Mouse (Mus musculus) left cerebral cortex, postnatal 14 days (tissue): ENCODE measurements at regions not wholly inside any gene's neighbourhood (a gene's known extent, or its start where the extent isn't known, plus 50 kb on each side); places are given as distances from the start of the nearest gene placed in this dataset.
A peak's percentile ranks its signal among the peaks of the same experiment; 100 is the strongest.

Source experiments
- DNase-seq, 2 experiments: peaks; one replicate each; pipeline ENCODE4 v3.0.0; 2021 to 2022; ENCODE audit warnings: low spot score in 2 of 2, mixed read lengths in 1 of 2
- intact Hi-C: fragments of 180-260 bp; cut with DNase I; formaldehyde crosslinking; loops from one replicate; pipeline ENCODE4 v1.15.1; 2025

- DNase-seq = no peak
- intact Hi-C loops = no loop called here
These were observed 255.3 kb downstream of the Med13l start for GRCm38 (mm10) chr5:118815783-118816182.

DNA sequence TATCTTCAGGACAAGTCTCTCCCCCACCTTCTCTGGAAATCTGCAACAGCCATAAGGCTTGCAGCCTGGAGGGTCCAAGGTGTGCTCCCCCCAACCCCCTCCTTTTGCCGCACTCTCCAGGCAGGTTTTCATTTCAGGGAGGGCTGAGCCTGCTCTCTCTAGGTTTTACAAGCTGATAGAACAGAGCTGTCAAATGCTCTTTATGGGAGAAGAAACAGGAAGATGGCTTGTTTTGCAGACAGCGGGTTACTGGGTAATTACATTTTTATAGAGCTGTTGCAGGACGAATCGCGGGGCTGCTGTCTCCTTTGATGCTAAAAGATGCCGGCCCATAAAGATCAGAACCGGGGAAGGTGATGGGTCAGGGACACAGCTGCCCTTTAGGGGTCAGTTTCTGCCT lies 257.8 kb downstream of the Med13l start:
- DNase-seq = no peak
- intact Hi-C loops = no loop called here

- intact Hi-C loops = no loop called here
- no peak for DNase-seq
These were observed 264.3 kb downstream of the Med13l start for GRCm38 (mm10) chr5:118824791-118825190.

GRCm38 (mm10) chr5:118829031-118829698 lies 268.7 kb downstream of the Med13l start:
- DNase-seq = no peak
- intact Hi-C loops = no loop called here

DNA sequence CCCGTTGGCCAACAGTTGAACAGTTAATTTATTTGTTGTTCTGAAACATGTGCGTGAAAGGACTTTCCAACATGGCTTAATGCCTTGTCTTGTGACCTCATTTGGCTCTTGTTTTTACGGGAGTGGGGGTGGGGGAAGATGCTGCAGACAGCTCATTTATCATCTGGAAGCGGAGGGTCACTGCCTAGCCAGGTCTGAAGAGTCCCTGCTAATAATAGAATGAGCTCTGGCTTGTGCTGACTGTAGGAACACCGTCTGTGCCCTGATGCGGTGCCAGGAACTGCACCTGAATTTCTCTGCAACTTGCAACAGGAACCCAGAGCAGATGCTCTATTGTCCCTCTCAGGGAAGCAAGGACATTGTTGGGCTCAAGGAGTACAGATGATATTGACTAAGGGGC lies 272.2 kb downstream of the Med13l start:
- no peak for DNase-seq

GRCm38 (mm10) chr5:118834129-118834528 lies 273.6 kb downstream of the Med13l start:
- no peak for DNase-seq
- intact Hi-C loops = no loop called here

More for the DNA sequence above, 272.2 kb downstream of the Med13l start:
- intact Hi-C loops = no loop called here

DNA sequence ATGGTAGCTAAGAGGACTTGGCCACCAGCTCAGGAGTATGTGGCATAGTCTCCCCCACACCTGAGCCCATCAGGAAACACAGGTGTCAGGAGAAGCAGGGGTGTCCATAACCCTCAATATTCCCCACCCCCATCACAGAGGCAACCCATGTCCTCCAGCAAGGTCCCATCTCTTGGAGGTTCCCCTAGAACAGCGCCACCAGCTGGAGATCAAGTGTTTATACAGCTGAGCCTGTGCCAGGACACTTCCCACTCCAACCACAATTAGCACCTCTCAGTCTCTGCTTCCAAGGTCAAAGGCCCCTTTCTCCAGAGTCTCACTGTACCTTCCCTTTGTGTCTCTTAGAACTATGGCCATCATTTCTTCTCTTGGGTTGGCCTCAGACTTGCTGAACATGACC lies 276.5 kb downstream of the Med13l start:
- intact Hi-C loops = no loop called here
- no peak for DNase-seq

GRCm38 (mm10) chr5:118838421-118838820 lies 277.9 kb downstream of the Med13l start:
- no peak for DNase-seq

GRCm38 (mm10) chr5:118839916-118840315 lies 279.4 kb downstream of the Med13l start:
- intact Hi-C loops = no loop called here
- no peak for DNase-seq

More at GRCm38 (mm10) chr5:118838421-118838820, 277.9 kb downstream of the Med13l start:
- intact Hi-C loops = no loop called here

GRCm38 (mm10) chr5:118841210-118842016 lies 280.9 kb downstream of the Med13l start:
- intact Hi-C loops = no loop called here
- DNase-seq = no peak

DNA sequence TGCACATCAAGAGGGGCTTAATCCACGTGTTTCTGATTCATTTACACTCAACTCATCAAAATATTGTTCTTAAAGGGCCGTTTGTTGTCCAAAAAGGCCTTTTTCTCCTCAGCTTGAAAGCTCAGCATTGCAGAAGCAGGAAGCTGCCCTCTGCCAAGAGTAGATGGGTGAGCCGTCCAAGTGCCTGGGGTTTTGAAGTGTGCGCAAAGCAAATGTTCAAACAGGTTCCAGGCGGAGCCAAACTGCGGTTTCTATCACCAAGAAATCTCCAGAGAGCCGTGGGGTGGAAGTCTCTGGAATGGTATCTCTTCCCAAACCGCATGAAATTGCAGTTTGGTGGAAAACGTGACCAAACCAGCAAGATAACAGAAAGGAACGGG lies 281.5 kb downstream of the Med13l start:
- intact Hi-C loops = no loop called here
- DNase-seq = no peak

GRCm38 (mm10) chr5:118857001-118857400 lies 296.5 kb downstream of the Med13l start:
- intact Hi-C loops = no loop called here
- DNase-seq = no peak

- DNase-seq = no peak
- intact Hi-C loops = no loop called here
These were observed 300.8 kb downstream of the Med13l start for GRCm38 (mm10) chr5:118861143-118861847.

GRCm38 (mm10) chr5:118867511-118867910 lies 307.0 kb downstream of the Med13l start:
- no peak for DNase-seq
- intact Hi-C loops = no loop called here

- intact Hi-C loops = no loop called here
- peak in 1 of 2 experiments; percentile 39 for DNase-seq
These were observed 308.9 kb downstream of the Med13l start for GRCm38 (mm10) chr5:118869330-118869729.

DNA sequence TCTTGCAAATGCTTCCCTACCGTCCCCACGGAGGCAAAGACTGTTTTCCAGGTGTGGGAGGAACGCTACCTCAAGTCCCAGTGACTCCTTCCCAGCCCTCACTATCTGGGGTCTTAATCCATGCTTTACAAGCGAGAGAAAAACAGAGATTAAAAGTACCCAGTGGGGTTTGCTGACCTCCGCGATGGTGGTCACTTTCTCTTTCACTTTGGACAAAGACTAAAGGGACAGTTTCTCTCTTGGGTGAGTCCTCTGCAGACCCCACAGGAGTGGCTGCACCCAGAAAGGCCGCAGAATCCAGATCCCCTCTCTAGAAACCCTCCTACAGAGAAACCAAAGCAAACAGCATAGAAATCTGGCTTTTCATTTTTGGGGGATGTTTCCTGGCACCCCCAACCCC lies 313.4 kb downstream of the Med13l start:
- no peak for DNase-seq
- intact Hi-C loops = loop anchor here (10.0 kb wide), 1 partner anchor 931 kb away; no protein-coding TSS in a partner anchor

DNA sequence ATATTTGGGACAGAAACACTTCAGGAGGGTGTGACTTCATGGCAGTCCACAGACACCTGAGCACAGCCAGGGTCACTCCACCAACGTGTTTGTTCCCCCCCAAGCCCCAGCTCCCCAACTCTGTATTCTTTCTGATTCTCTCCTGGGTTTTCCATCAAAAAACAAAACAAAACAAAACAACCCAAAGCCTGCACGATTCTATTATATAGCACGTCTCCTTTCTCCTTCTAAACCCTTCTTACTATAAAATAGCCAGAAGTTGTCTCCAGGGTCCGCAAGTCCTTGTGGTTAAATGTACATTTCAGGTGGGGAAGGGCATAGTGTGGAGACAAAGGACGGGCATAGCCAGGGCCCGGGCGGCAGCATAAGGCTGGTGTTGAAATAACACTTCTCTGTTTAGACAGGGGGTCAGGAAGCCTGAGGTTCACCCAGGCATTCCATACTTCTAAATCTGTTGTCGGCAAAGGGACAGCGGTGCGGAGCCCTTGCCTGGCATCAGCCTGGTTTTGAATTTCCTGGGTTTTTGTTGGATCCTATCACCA lies 314.7 kb downstream of the Med13l start:
- DNase-seq = no peak
- intact Hi-C loops = loop anchor here (5.0 to 10.0 kb wide), 3 partner anchors 93 to 930 kb away; partner anchors contain the start of gene Tbx3

DNA sequence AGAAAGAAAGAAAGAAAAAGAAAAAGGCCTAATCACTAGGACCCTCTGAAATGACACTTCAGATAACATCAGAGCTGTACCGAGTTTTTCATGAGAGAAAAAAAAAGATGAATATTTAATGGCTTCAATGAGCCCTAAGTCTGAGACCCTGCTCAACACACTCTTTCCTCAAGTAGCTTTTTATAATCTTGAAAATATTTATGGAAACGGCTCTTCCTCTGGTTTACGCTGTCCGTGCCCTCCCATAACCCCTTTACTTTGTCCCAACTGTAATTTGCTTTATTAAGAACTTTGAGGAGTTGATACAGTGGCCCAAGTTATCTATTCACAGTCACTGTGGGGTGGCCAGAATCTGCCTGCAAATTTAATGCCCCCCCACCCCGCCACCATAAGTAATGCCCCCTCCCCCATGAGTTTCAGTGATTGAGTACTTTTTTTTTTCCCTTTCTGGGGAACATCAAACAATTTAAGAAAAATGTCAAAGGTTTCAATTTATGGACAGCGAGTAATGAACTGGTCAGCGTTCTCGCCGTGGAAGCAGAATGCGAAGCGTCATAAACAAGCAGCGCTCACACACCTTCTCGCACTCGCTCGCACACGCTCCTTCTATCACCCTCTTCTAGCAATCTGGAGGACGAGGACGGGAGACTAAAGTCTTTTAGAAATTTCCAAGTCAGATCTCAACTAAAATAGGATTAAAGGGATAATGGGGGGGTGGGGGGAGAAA lies 316.3 kb downstream of the Med13l start:
- intact Hi-C loops = loop anchor here (5.0 to 10.0 kb wide), 3 partner anchors 94 to 928 kb away; partner anchors contain the start of gene Tbx3
- no peak for DNase-seq

DNA sequence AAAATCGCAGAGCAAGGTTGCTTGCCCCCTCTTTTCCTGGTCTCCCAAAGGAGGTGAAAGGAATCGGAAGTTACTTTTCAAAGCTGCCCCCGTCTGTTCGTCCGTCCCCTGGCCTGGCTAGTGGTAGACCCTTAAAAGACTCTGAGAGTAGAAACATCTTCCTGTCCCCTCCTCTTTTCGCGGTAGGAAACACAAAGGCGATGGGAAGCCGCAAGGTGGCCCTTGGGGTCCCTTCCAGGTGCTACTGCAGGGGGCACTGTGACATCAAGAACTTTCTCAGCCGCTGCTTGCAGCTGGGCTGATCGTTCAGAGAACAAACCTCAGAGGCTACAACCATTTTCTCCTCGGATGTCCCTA lies 316.8 kb downstream of the Med13l start:
- intact Hi-C loops = loop anchor here (5.0 to 10.0 kb wide), 3 partner anchors 95 to 928 kb away; partner anchors contain the start of gene Tbx3
- DNase-seq = no peak
